Mouse (Mus musculus): ENCODE measurements at regions not wholly inside any gene's neighbourhood (a gene's known extent, or its start where the extent isn't known, plus 50 kb on each side); places are given as distances from the start of the nearest gene placed in this dataset.
A peak's percentile ranks its signal among the peaks of the same experiment; 100 is the strongest.

DNA sequence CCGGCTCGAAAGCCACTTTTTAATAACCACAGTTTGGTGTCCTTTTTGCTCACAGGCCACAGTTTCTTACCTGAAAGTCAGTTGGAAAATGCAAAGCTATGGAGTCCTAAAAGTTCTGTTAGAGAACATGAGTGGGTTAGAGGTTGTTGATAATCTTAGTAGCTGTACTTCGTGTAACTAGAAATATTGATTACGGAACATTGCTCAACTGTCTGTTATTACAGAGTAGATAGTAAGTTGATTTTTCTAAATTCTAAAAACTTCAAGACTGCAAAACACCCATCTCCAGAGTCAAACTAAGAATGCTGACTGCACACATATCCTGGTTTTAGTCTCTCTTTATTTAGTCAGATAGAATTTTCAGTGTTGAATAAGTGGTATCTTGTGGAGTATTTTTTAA, 111.0 kb downstream of the Slc38a4 start:
- no peak for DNase-seq

- no peak for DNase-seq
Measured at GRCm38 (mm10) chr15:96942651-96943050, 113.1 kb downstream of the Slc38a4 start.

DNA sequence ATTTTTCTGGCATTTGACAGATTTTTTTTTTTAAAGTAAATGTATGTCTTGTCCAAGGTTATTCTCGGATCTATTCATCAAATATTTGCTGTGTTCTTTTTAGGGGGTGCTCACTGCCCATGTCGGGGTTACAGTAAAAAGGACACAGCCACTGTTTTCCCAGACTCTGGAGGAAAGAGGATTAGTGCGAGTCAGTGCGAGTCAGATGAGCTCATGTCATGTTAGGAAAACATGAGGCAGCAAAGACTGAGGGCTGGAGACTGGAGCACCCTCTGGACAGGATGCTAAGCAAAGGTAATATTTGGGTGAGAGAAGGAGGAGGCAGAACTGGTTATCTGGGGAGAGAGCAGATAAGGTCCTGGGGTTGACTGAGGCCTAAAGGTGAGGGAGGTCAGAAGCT, 117.3 kb downstream of the Slc38a4 start:
- DNase-seq, result no peak

- no peak for DNase-seq
Measured at GRCm38 (mm10) chr15:96937623-96938022, 118.1 kb downstream of the Slc38a4 start.

DNA sequence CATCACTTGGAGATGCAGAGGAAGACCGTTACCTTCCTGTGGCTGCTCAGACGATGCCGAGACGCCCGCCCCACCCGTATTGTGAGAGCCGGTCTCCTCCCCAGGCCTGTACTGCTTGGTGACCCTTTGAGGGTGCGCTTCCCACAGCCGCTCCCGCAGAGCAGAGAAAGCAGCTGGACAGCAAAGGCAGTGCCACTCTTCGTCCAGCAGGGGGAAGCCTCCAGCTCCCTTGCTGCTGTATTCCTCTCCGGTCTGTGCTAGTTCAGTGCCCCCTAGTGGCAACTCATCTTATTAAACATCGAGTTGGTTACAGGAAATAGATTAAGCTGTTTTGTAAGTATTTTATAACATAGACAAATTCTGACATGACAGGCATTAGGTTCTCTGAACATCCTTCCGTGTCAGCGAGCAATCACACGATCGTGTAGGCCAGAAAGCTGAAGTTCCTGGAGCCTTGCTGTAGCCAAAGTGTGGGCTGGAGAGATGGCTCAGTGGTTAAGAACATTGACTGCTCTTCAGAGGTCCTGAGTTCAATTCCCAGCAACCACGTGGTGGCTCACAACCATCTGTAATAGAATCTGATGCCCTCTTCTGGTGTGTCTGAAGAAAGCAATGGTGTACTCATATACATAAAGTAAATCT, 118.9 kb downstream of the Slc38a4 start:
- DNase-seq, result peak; percentile 91

DNA sequence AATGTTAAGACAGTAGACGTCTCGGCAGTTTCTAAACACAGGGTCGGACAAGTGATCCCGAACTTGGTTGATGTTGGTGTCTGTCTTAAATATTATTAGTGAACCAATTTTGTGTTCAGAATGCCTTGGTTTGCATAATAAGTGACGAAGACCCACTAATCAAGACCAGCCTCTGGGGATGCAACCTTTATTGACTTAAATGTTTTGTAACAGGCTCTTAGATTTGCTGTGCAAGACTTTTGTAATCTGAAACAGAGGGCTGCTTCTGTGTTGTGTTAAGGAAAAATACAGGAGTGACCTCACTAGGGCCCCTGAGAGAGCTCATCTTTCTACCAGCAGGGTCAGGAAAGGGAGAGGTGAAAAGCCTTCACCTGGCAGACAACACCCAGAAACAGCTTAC, 119.5 kb downstream of the Slc38a4 start:
- no peak for DNase-seq

GRCm38 (mm10) chr15:96933451-96933850, 122.3 kb downstream of the Slc38a4 start:
- no peak for DNase-seq

- no peak for DNase-seq
Measured at GRCm38 (mm10) chr15:96930531-96930930, 125.2 kb downstream of the Slc38a4 start.

DNA sequence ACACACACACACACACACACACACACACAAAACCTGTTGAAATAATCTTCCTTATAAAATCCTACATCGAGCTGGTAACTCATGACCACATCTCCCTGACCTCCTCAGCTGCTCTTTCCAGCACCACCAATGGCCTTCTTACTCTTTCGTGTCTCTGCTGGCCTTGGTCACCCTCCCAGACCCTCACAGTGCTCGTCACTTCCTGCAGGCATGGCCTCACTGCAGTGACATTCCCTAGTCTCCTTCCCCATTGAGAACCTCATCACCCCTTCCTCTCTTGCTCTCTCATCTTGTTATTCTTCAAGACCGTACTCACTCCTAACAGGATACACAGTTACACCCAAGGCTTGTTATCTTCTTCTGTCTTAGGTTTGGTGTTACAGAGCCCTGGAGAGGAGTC, 126.0 kb downstream of the Slc38a4 start:
- no peak for DNase-seq

- DNase-seq, result no peak
Measured at GRCm38 (mm10) chr15:96928692-96929091, 127.1 kb downstream of the Slc38a4 start.

DNA sequence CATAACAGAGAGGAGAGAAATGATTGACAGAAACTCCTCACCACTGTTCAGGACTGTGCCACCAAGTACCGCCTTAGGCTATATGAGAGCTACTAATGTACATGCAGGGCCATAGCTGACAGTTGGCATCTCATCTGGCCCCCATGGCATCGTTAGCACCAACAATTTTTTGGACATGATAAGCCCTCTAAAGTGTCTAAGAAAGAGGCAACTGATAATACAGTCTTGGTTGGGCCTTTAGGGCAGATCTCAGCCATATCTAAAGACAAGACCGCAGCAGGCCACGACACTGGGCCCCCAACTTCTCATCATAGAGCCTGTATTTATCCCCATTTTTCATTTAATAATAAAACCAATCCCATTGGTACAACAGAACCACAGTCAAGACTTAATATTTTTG, 128.1 kb downstream of the Slc38a4 start:
- no peak for DNase-seq

GRCm38 (mm10) chr15:96926660-96927059, 129.1 kb downstream of the Slc38a4 start:
- DNase-seq, result no peak

DNA sequence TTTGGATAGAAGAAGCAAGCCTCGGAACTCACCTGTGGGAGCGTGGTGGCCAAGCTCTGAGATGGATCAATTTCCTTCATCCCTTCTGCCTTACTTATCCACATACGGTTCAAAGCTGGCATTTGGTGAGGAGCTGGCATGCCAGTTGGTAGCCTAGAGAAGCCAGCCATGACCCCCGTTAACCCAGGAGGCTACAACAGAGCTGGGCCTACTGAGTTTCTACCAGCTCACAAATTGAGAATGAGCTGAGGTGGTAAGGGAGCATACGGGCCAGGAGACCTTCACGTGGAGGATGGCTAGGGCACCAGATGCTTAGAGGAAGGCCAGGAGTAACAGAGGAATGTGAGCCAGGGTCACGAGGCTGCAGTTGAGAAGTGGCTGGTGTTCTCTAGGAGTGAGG, 139.2 kb downstream of the Slc38a4 start:
- DNase-seq, result no peak

DNA sequence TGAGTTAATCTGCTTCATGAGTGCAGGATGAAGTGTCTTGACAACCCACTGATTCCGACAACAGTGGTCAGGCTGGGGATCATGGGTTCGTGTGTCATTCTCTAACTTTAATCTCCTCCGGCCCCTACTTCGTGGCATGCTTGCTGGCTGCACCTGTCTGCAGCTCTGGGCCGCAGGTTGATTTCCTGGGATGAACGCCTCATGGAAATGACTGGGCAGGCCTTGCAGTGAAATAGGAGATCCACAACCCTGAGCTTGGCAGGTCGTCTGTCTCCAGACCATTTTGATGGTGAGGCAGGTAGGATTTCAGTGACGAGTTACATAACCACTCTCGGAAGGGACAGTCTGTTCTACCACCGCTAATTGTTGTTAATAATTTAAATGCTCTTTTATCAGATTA, 140.2 kb downstream of the Slc38a4 start:
- DNase-seq, result no peak

DNA sequence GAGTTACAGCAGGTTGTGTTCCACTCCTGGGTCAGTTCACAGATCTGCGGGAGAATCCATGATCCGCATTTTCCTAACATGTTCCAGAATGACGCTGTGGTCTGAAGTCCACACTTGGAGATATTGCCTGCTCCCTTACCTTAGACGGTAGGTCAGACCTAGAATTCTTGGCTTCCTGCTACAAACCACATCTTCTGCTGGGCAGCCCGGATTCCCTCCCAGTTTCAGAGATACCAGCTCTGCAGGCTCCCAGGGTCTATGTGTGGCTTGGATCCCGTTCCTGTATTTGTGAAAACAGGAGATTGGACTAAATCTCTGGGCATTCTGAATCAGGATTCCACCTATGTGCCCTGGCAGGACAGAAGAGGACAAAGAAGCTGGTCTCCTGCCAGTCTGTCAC, 140.8 kb downstream of the Slc38a4 start:
- DNase-seq, result no peak

DNA sequence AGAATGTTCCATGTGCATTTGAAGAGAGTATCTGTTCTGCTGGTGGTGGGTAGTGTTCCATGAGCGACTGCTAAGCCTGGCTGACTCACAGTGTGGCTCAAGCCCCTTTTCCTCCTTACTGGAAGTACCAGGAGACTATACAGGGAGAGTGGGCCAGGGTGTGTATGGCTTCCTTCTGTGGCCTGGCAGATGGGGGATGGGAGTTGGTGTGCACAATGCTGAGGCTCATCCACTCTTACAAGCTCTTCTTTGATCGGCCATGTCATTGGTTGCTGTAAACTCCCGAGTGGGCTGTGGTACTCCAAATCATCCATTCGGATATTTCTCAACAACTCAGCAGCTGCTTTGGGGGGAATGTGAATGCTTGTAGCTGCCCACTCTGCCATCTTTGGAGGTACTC, 150.2 kb downstream of the Slc38a4 start:
- DNase-seq, result no peak

DNA sequence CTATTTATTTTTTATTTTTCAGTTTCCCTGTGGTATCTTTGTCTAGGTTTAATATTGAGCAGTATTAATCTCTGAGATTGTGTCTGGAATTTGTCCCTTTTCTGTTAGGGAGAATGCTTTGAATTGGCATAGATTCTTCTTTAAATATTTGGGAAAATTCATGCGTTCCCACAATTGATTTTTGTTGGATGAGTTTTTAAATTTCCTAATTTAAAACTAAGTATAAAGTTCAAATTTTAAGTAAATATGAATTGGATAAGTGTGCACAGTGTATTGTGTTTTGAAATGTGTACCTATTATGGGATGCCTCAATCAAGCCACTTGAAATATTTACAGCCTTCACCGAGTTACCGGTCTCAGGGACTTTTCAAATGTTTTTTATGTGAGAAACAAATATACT, 152.3 kb downstream of the Slc38a4 start:
- no peak for DNase-seq

- DNase-seq, result no peak
Measured at GRCm38 (mm10) chr15:96902781-96903180, 153.0 kb downstream of the Slc38a4 start.

DNA sequence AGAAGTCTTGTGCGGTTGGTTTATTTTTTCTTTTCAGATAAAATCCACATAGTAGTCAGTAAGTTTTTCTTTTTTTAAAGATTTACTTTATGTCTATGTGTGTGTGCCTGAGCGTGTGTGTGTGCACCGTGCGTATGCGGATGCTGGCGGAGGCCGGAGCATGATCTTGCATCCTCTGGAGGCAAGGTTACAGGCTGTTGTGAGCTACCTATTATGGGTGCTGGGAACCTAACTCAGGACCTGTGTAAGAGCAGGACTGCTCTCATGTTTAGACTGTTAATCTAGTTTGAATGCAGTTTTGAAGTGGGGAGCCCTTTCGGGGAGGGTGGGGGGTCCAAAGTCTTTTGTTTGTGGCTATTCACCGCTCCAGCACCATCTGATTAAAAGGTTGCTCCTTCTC, 154.1 kb downstream of the Slc38a4 start:
- no peak for DNase-seq

GRCm38 (mm10) chr15:96898285-96898684, 157.5 kb downstream of the Slc38a4 start:
- DNase-seq, result no peak

GRCm38 (mm10) chr15:96884901-96885300, 170.9 kb downstream of the Slc38a4 start:
- no peak for DNase-seq

- DNase-seq, result no peak
Measured at GRCm38 (mm10) chr15:96883754-96884153, 172.0 kb downstream of the Slc38a4 start.

GRCm38 (mm10) chr15:96882211-96882610, 173.5 kb downstream of the Slc38a4 start:
- no peak for DNase-seq

GRCm38 (mm10) chr15:96881519-96882170, 174.1 kb downstream of the Slc38a4 start:
- DNase-seq, result no peak

DNA sequence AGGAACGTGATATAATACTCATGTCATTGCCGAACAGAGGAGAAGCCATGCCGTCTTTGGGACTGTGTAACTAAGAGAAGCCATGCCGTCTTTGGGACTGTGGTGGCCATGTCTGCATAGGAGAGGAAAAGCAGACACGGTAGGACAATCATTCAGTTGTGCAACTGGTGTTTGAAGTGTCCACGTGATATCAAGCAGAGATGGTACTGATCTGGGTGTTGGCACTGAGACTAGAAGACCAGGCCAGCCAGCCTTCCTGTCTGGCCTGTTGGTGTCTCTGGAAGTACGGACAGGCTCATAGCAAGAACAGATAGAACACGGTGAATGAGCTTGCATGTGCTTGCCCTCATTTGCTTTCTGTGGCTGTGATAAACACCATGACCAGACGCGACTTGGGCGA, 175.7 kb downstream of the Slc38a4 start:
- DNase-seq, result no peak

Measured in kidney, postnatal 14 days (tissue).